Mouse (Mus musculus): ENCODE results near the gene Stn1. TPM values are rescaled to one million over a fixed set of nuclear protein-coding genes. Genes with fewer than 3 reads are reported as not detected.
A peak's percentile ranks its signal among the peaks of the same experiment; 100 is the strongest.

Gene Stn1
- total RNA-seq, 2 experiments from 2014 or later: 22.6 to 23.8 TPM

DNA sequence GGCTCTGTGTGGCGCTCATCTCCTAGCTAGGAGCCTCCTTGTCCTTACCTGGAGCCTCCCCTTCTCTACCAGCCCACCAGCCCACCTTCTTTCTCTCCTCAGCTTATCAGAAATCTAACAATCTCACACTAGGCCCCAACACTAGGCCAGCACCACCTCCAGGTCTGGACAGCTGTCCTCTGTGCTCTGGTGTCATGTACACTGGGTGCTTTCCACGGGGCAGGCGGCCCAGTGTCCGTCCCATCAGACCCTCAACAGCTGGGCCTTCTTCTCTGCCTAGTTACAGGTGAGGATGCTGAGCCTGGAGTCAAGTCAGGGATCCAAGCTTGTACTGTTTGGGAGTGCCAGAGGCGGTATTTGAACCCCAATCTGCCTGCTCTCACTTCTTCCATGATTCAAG lies 78.1 kb downstream of the Stn1 start:
- Histone ChIP-seq H3K4me3 (no peak overlapping the region), H3K27ac (no peak overlapping the region)
- DNase-seq (ENCODE audit: low spot score in 2 of 2): no peak
- TF ChIP-seq CTCF (conservative IDR thresholded peaks at IDR 0.05): no peak

- no peak for TF ChIP-seq CTCF (conservative IDR thresholded peaks at IDR 0.05)
- no peak overlapping the region for H3K4me3 ChIP-seq
- no peak for DNase-seq (ENCODE audit: low spot score in 2 of 2)
- no peak overlapping the region for H3K27ac ChIP-seq
Observed at GRCm38 (mm10) chr19:47458504-47459161, 78.7 kb downstream of the Stn1 start.

GRCm38 (mm10) chr19:47457711-47458503 lies 79.4 kb downstream of the Stn1 start:
- no peak overlapping the region for H3K27ac ChIP-seq
- TF ChIP-seq CTCF (conservative IDR thresholded peaks at IDR 0.05): no peak
- DNase-seq (ENCODE audit: low spot score in 2 of 2): no peak
- no peak overlapping the region for H3K4me3 ChIP-seq

- no peak for DNase-seq (ENCODE audit: low spot score in 2 of 2)
- H3K4me3 ChIP-seq: no peak overlapping the region
- TF ChIP-seq CTCF (conservative IDR thresholded peaks at IDR 0.05): no peak
- no peak overlapping the region for H3K27ac ChIP-seq
Observed at GRCm38 (mm10) chr19:47456021-47456420, 81.3 kb downstream of the Stn1 start.

GRCm38 (mm10) chr19:47455001-47455755 lies 82.1 kb downstream of the Stn1 start:
- Histone ChIP-seq H3K4me3 (no peak overlapping the region), H3K27ac (peak overlapping the region; percentile 78; the same call in 1 of the 2 replicates)
- no peak for DNase-seq (ENCODE audit: low spot score in 2 of 2)
- TF ChIP-seq CTCF (conservative IDR thresholded peaks at IDR 0.05): no peak

- peak overlapping the region; percentile 78 for H3K27ac ChIP-seq
- TF ChIP-seq CTCF (conservative IDR thresholded peaks at IDR 0.05): no peak
- H3K4me3 ChIP-seq: no peak overlapping the region; the same call in 1 of the 2 replicates
- DNase-seq (ENCODE audit: low spot score in 2 of 2): no peak
Observed at GRCm38 (mm10) chr19:47454167-47455000, 82.9 kb downstream of the Stn1 start.

DNA sequence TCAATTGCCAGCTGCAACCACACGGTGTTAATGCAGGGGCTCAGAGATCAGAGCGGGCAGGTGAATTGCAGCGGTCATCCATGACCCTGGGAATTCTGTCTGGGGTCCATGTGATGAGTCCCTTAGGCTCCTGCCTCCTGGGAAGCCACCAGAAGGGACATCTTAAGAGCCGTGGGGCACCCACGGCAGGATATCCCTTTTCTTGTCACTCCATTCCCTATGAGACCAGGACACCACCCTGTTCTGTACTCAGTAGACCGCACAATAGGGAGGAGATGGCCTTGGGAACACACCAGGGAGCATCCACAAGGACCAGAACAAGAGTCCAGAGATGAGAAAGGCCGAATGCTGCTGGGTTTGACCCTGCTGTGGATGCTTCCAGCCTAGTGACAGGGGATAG lies 84.0 kb downstream of the Stn1 start:
- TF ChIP-seq CTCF (conservative IDR thresholded peaks at IDR 0.05): no peak
- Histone ChIP-seq H3K4me3 (no peak overlapping the region), H3K27ac (peak overlapping the region; percentile 78; the same call in 1 of the 2 replicates)
- DNase-seq (ENCODE audit: low spot score in 2 of 2): no peak

DNA sequence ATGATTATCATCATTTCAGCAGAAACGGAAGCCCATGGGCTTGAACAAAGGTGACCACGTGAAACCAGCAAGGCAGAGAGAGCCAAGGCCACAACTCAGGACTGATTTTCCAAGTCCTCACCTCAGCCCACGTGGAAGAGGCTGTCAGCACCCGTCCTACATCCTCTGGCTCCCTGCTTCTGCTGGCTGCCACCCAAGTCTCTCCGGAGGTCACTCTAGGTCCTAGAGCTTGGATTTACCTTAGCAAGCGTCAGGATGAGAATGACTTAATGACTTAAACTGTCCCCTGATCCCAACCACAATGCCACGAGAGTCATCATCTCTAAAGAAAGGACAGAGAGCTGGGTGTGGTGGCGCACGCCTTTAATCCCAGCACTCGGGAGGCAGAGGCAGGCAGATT lies 84.6 kb downstream of the Stn1 start:
- no peak overlapping the region for H3K27ac ChIP-seq
- no peak for TF ChIP-seq CTCF (conservative IDR thresholded peaks at IDR 0.05)
- no peak overlapping the region for H3K4me3 ChIP-seq
- DNase-seq (ENCODE audit: low spot score in 2 of 2): no peak

GRCm38 (mm10) chr19:47452211-47452610 lies 85.1 kb downstream of the Stn1 start:
- H3K27ac ChIP-seq: no peak overlapping the region
- no peak for TF ChIP-seq CTCF (conservative IDR thresholded peaks at IDR 0.05)
- DNase-seq (ENCODE audit: low spot score in 2 of 2): no peak
- no peak overlapping the region for H3K4me3 ChIP-seq

- TF ChIP-seq CTCF (conservative IDR thresholded peaks at IDR 0.05): no peak
- no peak for DNase-seq (ENCODE audit: low spot score in 2 of 2)
- Histone ChIP-seq H3K27ac (no peak overlapping the region), H3K4me3 (no peak overlapping the region)
Observed at GRCm38 (mm10) chr19:47451476-47452113, 85.7 kb downstream of the Stn1 start.

Other genes with a start within 250 kb of the Stn1 start
- gene Sh3pxd2a, start 73.1 kb downstream of the Stn1 start, total RNA-seq (2021): 10 to 100 TPM; 33.0 to 35.4 TPM
- gene Slk, start 42.2 kb upstream of the Stn1 start, total RNA-seq (2021): 10 to 100 TPM; 63.7 to 69.4 TPM
- not detected for gene Col17a1, start 154.6 kb upstream of the Stn1 start, total RNA-seq (2021)
- gene Sfr1, start 194.2 kb upstream of the Stn1 start, total RNA-seq (2021): 100 to 1,000 TPM in 1 of 2 experiments, 10 to 100 TPM in 1; 95.4 to 103 TPM